Mouse (Mus musculus) liver, embryonic 14 days (tissue): ENCODE measurements around the gene Dvl2. TPM values are rescaled to one million over a fixed set of nuclear protein-coding genes. Genes with fewer than 3 reads are reported as not detected.

Source experiments
- polyA plus RNA-seq: library from polyadenylated mRNA; depleted of rRNA; stranded (reverse); fragments of >200 nt; gene quantifications from 2 replicates; pipeline ENCODE4 v1.2.3, GENCODE M21; 2012; rRNA removed

Dvl2 gene
- 3.2 and 4.6 TPM in 2 replicates for polyA plus RNA-seq

GRCm38 (mm10) chr11:70000396-70000898 is at the start of gene Dvl2:
Gene Dvl2, plus strand, starts transcription at chr11:70000595.

GRCm38 (mm10) chr11:69964650-69965270 is 35.6 kb upstream of the Dvl2 start, which contains the start of gene Cldn7:
Gene Cldn7, plus strand, starts transcription at chr11:69964779.

DNA sequence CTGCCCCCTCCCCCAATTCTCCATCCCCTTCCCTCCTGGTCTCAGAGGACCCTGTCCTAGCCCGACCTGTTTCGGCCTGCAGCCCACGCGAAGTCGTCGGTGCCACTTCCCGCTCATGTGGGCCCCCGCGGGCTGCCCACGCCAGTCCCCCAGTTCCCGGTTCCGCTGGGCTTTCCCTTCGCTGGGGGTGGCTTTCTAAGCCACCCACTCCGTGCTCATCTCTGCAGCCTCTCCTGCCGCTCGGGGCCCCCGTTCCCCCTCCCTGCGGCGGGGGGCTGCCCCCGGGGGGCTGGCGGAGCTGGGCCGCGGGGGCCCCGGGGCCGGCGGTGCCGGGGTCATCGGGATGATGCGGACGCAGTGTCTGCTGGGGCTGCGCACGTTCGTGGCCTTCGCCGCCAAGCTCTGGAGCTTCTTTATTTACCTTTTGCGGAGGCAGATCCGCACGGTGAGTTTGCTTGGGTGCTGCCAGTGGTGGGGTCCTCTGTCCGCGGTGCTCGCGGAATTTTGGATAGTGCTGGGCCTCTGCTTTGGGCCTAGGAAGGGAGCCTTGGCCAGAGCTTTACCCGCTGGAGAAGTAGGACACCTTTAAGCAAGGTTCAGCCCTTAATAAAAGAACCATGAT is 19.1 kb upstream of the Dvl2 start, which contains the start of gene Ctdnep1:
TSS of gene Ctdnep1 (plus strand) at position 16 of the 622 bp plus-strand sequence.

DNA sequence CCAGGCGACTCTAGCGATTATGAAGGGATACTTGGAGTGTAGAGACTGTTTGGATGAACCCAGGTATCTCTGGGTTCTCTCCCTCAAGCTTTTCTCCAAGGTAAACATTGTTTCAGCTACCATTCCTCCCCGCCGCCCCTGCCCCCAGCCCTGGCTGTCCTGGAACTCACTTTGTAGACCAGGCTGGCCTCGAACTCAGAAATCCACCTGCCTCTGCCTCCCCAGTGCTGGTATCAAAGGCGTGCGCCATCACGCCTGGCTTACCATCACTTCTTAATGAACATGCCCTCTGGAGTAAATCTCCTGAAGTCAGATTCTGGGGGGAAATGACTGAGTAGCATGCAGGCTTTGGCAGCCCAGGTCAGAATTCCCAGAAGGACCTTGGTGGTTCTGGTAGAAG is 18.2 kb upstream of the Dvl2 start, which contains the start of gene Elp5:
TSS of gene Elp5 (minus strand) at position 293 of the 400 bp plus-strand sequence.

GRCm38 (mm10) chr11:69990850-69991691 is 9.3 kb upstream of the Dvl2 start, which contains the start of gene Gabarap:
Gene Gabarap, plus strand, starts transcription at chr11:69991143.

GRCm38 (mm10) chr11:69995391-69995960 is 4.9 kb upstream of the Dvl2 start, which contains the start of gene Phf23:
Gene Phf23, plus strand, starts transcription at chr11:69995777.

DNA sequence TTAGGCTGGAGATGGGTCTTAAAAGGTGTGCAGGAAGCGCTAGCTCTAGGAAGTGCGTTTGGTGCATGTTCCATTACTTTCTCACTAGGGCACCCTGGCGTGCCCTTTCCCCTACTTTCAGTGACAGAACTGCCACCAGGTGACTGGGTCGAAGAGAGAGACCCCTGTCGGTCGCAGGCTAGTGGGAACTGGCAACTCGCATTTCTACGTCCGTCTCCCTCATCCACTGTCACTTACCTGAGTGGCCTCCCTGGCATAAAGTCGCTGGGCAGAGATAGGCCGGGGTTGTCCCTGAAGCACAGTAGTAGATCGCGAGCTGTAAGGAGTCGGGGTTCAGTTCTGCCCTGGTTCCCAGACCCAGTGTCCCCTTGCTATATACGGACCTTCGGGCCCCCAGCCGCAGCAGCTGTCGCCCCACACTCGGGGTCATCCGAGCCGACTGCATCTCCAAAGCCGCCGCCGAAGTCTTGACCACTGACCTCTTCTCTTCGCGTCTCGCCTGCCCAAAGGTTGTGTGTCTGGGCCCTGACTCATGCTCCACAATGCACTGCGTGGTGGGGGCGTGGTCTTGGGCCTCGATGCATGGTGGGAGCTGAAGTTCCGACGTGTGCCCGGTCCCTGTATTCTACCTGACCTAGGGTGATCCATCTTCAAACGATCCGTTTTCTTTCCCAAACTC is 14.6 kb downstream of the Dvl2 start, which contains the start of gene Acadvl:
TSS of gene Acadvl (minus strand) at position 532 of the 679 bp plus-strand sequence.

DNA sequence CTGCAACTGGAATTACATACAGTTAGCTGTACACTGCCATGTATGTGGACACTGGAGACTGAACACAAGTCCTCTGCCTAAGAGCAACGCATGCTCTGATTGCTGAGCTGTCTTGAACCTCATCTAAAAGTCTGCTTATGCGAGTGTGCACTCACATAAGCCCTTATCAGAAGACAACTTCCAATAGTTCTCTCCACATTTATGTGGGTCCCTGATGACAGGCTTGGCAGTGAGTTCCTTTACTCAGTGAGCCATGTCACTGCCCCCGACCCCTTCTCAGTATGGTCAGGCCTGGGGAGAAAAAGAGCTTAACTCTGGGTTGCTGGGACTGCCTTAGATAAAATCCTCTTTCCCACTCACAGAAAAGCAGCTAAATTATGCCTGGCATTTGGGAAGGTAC is 16.3 kb downstream of the Dvl2 start, which contains the start of gene Dlg4:
TSS of gene Dlg4 (plus strand) at position 274 of the 400 bp plus-strand sequence.

GRCm38 (mm10) chr11:70053898-70054570 is 53.6 kb downstream of the Dvl2 start, which contains the start of gene Asgr1:
Gene Asgr1, plus strand, starts transcription at chr11:70054085.

Other genes with a start within 250 kb of the Dvl2 start
- gene Polr2a, start 242.0 kb upstream of the Dvl2 start, polyA plus RNA-seq, result 12.7 and 15.6 TPM in 2 replicates
- gene Slc35g3, start 238.6 kb upstream of the Dvl2 start, polyA plus RNA-seq, result 0.03 TPM in 1 of 2 replicates, not detected in the other
- gene Zbtb4, start 234.7 kb upstream of the Dvl2 start, polyA plus RNA-seq, result 1.2 and 1.5 TPM in 2 replicates
- 0.69 and 1.5 TPM in 2 replicates for gene Chrnb1, start 204.7 kb upstream of the Dvl2 start, polyA plus RNA-seq
- gene Fgf11, start 198.7 kb upstream of the Dvl2 start, polyA plus RNA-seq, result 0.40 and 0.51 TPM in 2 replicates
- 0.24 and 0.25 TPM in 2 replicates for gene Tmem102, start 195.0 kb upstream of the Dvl2 start, polyA plus RNA-seq
- gene Gm39566, start 185.3 kb upstream of the Dvl2 start, polyA plus RNA-seq, result not detected in 2 replicates
- gene Spem2, start 182.1 kb upstream of the Dvl2 start, polyA plus RNA-seq, result not detected in 2 replicates
- gene Spem1, start 178.4 kb upstream of the Dvl2 start, polyA plus RNA-seq, result not detected in 2 replicates
- 2.1 and 2.2 TPM in 2 replicates for gene Nlgn2, start 162.8 kb upstream of the Dvl2 start, polyA plus RNA-seq
- 155 and 183 TPM in 2 replicates for gene Tmem256, start 162.1 kb upstream of the Dvl2 start, polyA plus RNA-seq
- 16.2 and 19.8 TPM in 2 replicates for gene Plscr3, start 154.2 kb upstream of the Dvl2 start, polyA plus RNA-seq
- 1.2 and 1.3 TPM in 2 replicates for gene Tnk1, start 141.9 kb upstream of the Dvl2 start, polyA plus RNA-seq
- not detected in 2 replicates for gene Tmem95, start 122.6 kb upstream of the Dvl2 start, polyA plus RNA-seq
- gene Kctd11, start 119.2 kb upstream of the Dvl2 start, polyA plus RNA-seq, result 0.76 and 0.89 TPM in 2 replicates
- gene Acap1, start 105.1 kb upstream of the Dvl2 start, polyA plus RNA-seq, result 2.7 and 3.3 TPM in 2 replicates
- 0.40 and 0.53 TPM in 2 replicates for gene 2810408A11Rik, start 99.6 kb upstream of the Dvl2 start, polyA plus RNA-seq
- 16.6 and 20.3 TPM in 2 replicates for gene Neurl4, start 99.5 kb upstream of the Dvl2 start, polyA plus RNA-seq
- 75.3 and 87.1 TPM in 2 replicates for gene Gps2, start 86.7 kb upstream of the Dvl2 start, polyA plus RNA-seq
- 866 and 1,005 TPM in 2 replicates for gene Eif5a, start 78.6 kb upstream of the Dvl2 start, polyA plus RNA-seq
- 0.15 and 0.21 TPM in 2 replicates for gene Ybx2, start 64.8 kb upstream of the Dvl2 start, polyA plus RNA-seq
- 13.7 and 15.5 TPM in 2 replicates for gene Slc2a4, start 52.4 kb upstream of the Dvl2 start, polyA plus RNA-seq
- 1.4 and 2.3 TPM in 2 replicates for gene Cldn7, start 35.8 kb upstream of the Dvl2 start, polyA plus RNA-seq
- gene Ctdnep1, start 19.4 kb upstream of the Dvl2 start, polyA plus RNA-seq, result 30.6 and 33.9 TPM in 2 replicates
- gene Elp5, start 18.1 kb upstream of the Dvl2 start, polyA plus RNA-seq, result 41.7 and 49.0 TPM in 2 replicates
- gene Gabarap, start 9.5 kb upstream of the Dvl2 start, polyA plus RNA-seq, result 131 and 138 TPM in 2 replicates
- gene Phf23, start 4.8 kb upstream of the Dvl2 start, polyA plus RNA-seq, result 16.3 and 17.2 TPM in 2 replicates
- gene Acadvl, start 14.8 kb downstream of the Dvl2 start, polyA plus RNA-seq, result 38.0 and 43.1 TPM in 2 replicates
- 2.0 TPM in 2 replicates for gene Dlg4, start 16.3 kb downstream of the Dvl2 start, polyA plus RNA-seq
- 1.9 and 2.0 TPM in 2 replicates for gene Asgr1, start 53.5 kb downstream of the Dvl2 start, polyA plus RNA-seq
- gene Asgr2, start 92.0 kb downstream of the Dvl2 start, polyA plus RNA-seq, result 9.6 and 12.5 TPM in 2 replicates
- gene Mgl2, start 129.7 kb downstream of the Dvl2 start, polyA plus RNA-seq, result 1.5 and 1.9 TPM in 2 replicates
- 0.20 and 0.33 TPM in 2 replicates for gene Clec10a, start 155.6 kb downstream of the Dvl2 start, polyA plus RNA-seq
- 0.60 and 0.68 TPM in 2 replicates for gene Slc16a11, start 212.2 kb downstream of the Dvl2 start, polyA plus RNA-seq
- 2.8 and 3.8 TPM in 2 replicates for gene Slc16a13, start 220.5 kb downstream of the Dvl2 start, polyA plus RNA-seq
- 1.5 TPM in 2 replicates for gene Bcl6b, start 229.2 kb downstream of the Dvl2 start, polyA plus RNA-seq
- 58.8 and 61.0 TPM in 2 replicates for gene 0610010K14Rik, start 237.3 kb downstream of the Dvl2 start, polyA plus RNA-seq
- 4.6 and 4.7 TPM in 2 replicates for gene Gm21988, start 239.2 kb downstream of the Dvl2 start, polyA plus RNA-seq
- 26.1 and 36.4 TPM in 2 replicates for gene Rnasek, start 239.2 kb downstream of the Dvl2 start, polyA plus RNA-seq